Mouse (Mus musculus) testis, adult 2 months (tissue): Measurements from ENCODE around the gene Esrrg. TPM values are rescaled to one million over a fixed set of nuclear protein-coding genes. Genes with fewer than 3 reads are reported as not detected.
A peak's percentile ranks its signal among the peaks of the same experiment; 100 is the strongest.

Source experiments
- H3K27ac ChIP-seq: fragments of 200-500 bp; 2 replicates; pipeline ENCODE4 v1.5.1; 2012; ENCODE audit warnings: low read depth, low read length; ENCODE audit not compliant: control insufficient read depth, insufficient read depth
- H3K27me3 ChIP-seq: fragments of 200-500 bp; 2 replicates; pipeline ENCODE4 v1.6.1; 2012; ENCODE audit warnings: mild to moderate bottlenecking, low read length, moderate library complexity; ENCODE audit not compliant: control insufficient read depth, insufficient read depth
- H3K36me3 ChIP-seq: fragments of 200-500 bp; 2 replicates; pipeline ENCODE4 v1.6.1; 2012; ENCODE audit warnings: mild to moderate bottlenecking, low read length; ENCODE audit not compliant: control insufficient read depth, insufficient read depth
- H3K4me1 ChIP-seq: fragments of 200-500 bp; 2 replicates; pipeline ENCODE4 v1.6.1; 2012; ENCODE audit warnings: low read length; ENCODE audit not compliant: control insufficient read depth, insufficient read depth
- H3K4me3 ChIP-seq: fragments of 200-500 bp; 2 replicates; pipeline ENCODE4 v1.5.1; 2012; ENCODE audit warnings: low read depth, mild to moderate bottlenecking, low read length, moderate library complexity, mixed read lengths; ENCODE audit not compliant: control insufficient read depth
- CTCF ChIP-seq: fragments of 200-500 bp; IDR thresholded peaks from 2 replicates; pipeline ENCODE4 v1.5.1; 2012; ENCODE audit warnings: low read depth, mild to moderate bottlenecking, inconsistent platforms, low read length, moderate library complexity; ENCODE audit not compliant: control insufficient read depth, insufficient read depth, insufficient replicate concordance
- POLR2A ChIP-seq: fragments of 200-500 bp; IDR thresholded peaks from 2 replicates; pipeline ENCODE4 v1.6.1; 2012; ENCODE audit warnings: low read depth, mild to moderate bottlenecking, inconsistent platforms, low read length, moderate library complexity; ENCODE audit not compliant: control insufficient read depth
- polyA plus RNA-seq: library from polyadenylated mRNA; depleted of rRNA; stranded (reverse); fragments of >200 nt; gene quantifications from 2 replicates; pipeline ENCODE4 v1.2.3, GENCODE M21; 2012

Esrrg gene
- polyA plus RNA-seq, 1 experiment: 0.28 TPM

DNA sequence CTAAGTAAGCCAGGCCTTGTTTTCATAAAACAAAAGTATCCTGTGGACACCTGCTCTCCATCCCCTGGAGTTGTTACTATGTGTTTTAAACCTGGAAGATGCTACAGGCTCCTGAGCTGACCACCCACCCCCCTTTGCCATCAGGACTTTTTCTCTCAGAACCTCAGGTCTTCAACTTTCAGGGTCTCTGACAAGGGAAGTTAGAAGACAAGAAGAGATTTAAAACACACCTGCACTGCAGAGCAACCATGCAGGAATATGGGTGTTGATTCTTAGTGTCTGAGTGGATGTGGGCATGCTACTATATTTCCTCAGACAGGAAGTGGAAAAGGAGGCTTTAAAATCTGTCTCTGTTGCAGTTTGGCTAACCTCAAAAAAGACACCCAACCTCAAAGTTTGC lies 98.6 kb downstream of the Esrrg start:
- Histone ChIP-seq H3K4me1 (no peaks in the 10 kb centered on the region), H3K27ac (no peak overlapping the region), H3K27me3 (no peaks in the 10 kb centered on the region), H3K36me3 (no peaks in the 10 kb centered on the region), H3K4me3 (no peak overlapping the region)
- TF ChIP-seq POLR2A (no peak), CTCF (no peak)

GRCm38 (mm10) chr1:187710434-187710948 lies 101.9 kb downstream of the Esrrg start:
- no peak overlapping the region for H3K27ac ChIP-seq
- peaks cover 2% of the 10 kb centered on the region; the same call in 1 of the 2 replicates for H3K4me1 ChIP-seq

GRCm38 (mm10) chr1:187721035-187721434 lies 112.4 kb downstream of the Esrrg start:
- no peaks in the 10 kb centered on the region for H3K36me3 ChIP-seq
- H3K4me3 ChIP-seq: no peak overlapping the region
- H3K4me1 ChIP-seq: no peaks in the 10 kb centered on the region
- H3K27me3 ChIP-seq: no peaks in the 10 kb centered on the region
- no peak for TF ChIP-seq CTCF
- no peak for TF ChIP-seq POLR2A
- no peak overlapping the region for H3K27ac ChIP-seq

More at GRCm38 (mm10) chr1:187710434-187710948, 101.9 kb downstream of the Esrrg start:
- Histone ChIP-seq H3K4me3 (no peak overlapping the region), H3K36me3 (no peaks in the 10 kb centered on the region), H3K27me3 (no peaks in the 10 kb centered on the region)
- TF ChIP-seq POLR2A (no peak), CTCF (no peak)

GRCm38 (mm10) chr1:187722016-187722415 lies 113.4 kb downstream of the Esrrg start:
- Histone ChIP-seq H3K4me1 (no peaks in the 10 kb centered on the region), H3K36me3 (no peaks in the 10 kb centered on the region), H3K4me3 (no peak overlapping the region), H3K27ac (no peak overlapping the region), H3K27me3 (no peaks in the 10 kb centered on the region)
- TF ChIP-seq CTCF (no peak), POLR2A (no peak)

DNA sequence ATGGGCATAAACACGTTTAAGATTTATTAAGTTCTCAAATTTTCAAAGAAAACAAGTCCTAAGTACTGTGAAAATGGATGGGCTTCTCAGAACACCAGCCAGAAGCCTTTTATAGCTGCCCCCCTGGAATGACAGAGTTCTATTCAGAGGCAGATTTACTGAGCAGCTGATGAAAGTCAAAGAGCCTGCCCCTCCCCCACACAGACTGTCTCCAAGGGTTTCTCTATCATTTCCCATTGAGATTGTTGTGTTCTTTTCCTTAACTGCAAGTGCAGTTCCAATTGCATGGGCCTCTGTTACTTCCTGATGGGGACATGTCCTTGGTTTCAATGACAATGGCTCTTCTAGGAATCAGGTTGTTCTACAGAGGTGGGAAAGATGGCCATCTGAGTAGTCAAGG lies 116.1 kb downstream of the Esrrg start:
- Histone ChIP-seq H3K27ac (no peak overlapping the region), H3K4me3 (no peak overlapping the region), H3K4me1 (no peaks in the 10 kb centered on the region), H3K27me3 (no peaks in the 10 kb centered on the region), H3K36me3 (no peaks in the 10 kb centered on the region)
- no peak for TF ChIP-seq CTCF

DNA sequence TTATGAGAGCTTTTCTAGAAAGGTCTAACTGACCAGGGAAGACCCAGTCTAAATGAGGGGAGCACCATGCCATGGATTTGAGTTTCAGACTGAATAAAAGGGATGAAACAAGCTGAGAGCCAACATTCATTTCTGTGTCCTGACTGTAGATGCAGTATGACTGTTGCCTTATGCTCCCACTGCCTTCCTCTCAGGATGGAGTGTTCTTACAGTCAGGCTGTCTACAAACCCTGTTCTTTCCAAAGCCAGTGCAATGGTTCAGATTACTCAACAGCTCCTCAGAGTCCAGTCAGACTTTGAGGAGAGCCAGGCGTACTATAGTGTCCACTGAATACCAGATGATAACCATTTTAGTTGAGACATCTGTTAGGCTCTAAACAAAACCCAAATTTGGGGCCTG lies 116.8 kb downstream of the Esrrg start:
- Histone ChIP-seq H3K27ac (no peak overlapping the region), H3K27me3 (no peaks in the 10 kb centered on the region), H3K4me3 (no peak overlapping the region), H3K4me1 (no peaks in the 10 kb centered on the region), H3K36me3 (no peaks in the 10 kb centered on the region)
- no peak for TF ChIP-seq POLR2A
- no peak for TF ChIP-seq CTCF

DNA sequence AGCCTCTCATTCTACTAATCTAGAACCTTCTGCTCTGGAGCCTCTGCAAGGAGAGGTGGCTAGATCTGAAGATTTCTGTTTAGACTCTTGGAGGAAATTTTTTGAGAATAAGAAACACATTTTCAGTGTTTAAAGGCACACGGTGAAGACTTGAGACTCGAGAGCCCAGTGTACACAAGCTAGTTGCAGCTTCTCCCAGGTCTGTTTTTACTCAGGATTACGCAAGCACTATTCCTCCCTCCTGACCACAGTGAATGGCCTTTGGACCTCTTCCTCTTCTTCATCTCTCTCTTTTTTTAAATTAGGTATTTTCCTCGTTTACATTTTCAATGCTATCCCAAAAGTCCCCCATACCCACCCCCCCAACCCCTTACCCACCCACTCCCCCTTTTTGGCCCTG lies 122.6 kb downstream of the Esrrg start:
- no peaks in the 10 kb centered on the region for H3K27me3 ChIP-seq
- TF ChIP-seq POLR2A: no peak
- no peak for TF ChIP-seq CTCF
- H3K36me3 ChIP-seq: no peaks in the 10 kb centered on the region
- H3K4me1 ChIP-seq: no peaks in the 10 kb centered on the region
- no peak overlapping the region for H3K4me3 ChIP-seq
- H3K27ac ChIP-seq: no peak overlapping the region

DNA sequence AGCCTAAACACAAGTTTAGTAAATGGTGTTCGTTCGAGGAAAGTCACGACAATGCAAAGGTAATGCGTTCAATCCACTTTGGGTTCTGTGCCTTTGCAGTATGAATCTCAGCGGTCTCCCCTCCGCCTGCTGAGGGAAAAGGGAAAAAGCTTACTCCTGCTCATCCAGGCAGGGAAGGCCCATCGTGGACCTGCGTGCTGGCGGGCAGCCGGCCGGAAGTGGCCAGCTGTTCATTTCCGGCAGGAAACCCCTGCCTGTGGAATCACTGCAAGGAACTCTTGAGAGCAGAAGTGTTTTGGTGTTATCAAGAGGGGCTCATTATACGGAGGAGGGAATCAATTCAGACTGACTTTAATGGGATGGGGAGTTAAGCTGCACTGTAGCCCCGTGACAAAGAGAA lies 127.9 kb downstream of the Esrrg start:
- H3K27me3 ChIP-seq: no peaks in the 10 kb centered on the region
- H3K27ac ChIP-seq: no peak overlapping the region
- H3K4me1 ChIP-seq: peaks cover 2% of the 10 kb centered on the region; the same call in 1 of the 2 replicates
- peak overlapping the region; percentile 75 for H3K4me3 ChIP-seq
- no peaks in the 10 kb centered on the region for H3K36me3 ChIP-seq
- no peak for TF ChIP-seq CTCF
- no peak for TF ChIP-seq POLR2A
